Mouse (Mus musculus): ENCODE data around the gene Ptprs. TPM values are rescaled to one million over a fixed set of nuclear protein-coding genes. Genes with fewer than 3 reads are reported as not detected.

The Ptprs gene
- polyA plus RNA-seq, 1 experiment from 2014 or later, result 174 TPM

DNA sequence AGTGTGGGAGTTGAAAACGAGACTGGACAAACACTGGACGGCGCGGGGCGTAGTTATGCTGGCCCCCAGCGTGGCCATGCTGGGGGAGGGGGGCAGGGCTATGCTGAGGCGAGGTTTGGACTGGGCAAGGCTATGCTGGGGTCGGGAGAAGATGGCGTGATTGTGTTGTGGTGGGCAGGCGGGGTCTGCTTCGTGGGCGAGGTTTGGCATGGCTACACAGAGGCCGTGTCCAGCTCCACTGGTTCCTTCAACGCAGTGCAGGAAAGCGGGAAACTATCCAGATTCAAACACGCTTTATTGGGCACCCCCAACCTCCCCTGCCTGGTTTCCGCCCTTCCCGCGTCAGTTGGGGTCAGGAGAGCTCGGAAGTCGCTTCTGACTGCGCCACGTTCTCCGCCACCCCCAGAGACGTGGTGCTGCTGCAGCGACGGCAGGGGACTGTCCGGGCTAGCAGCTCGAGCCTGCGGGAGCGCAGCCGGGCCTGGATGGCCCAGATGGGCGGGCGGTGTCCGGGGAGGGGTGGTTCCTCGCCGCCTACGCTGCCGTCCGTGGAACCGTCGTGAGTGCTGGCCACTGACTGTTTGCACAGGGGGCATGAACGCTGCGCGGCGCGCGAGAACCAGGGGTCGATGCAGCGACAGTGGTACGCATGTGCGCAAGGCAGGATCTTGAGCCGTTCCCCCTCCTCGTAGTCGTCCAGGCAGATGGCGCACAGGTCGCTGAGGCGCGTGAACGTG lies 34.9 kb upstream of the Ptprs start:
- DNase-seq (ENCODE audit: low spot score) (peak; percentile 35), ATAC-seq (ENCODE audit: insufficient read depth, low FRiP score, low TSS enrichment) (no peak)
- 7% methylated on average over 60 of the region's 60 CpGs for WGBS
- Histone ChIP-seq H3K4me3 (ENCODE audit: low read depth, low read length) (peak overlapping the region; percentile 20), H3K4me2 (ENCODE audit: low read depth) (peak overlapping the region; percentile 14; the same call in 1 of the 2 replicates), H3K27ac (ENCODE audit: low read depth, low read length) (no peak overlapping the region), H3K4me1 (ENCODE audit: control insufficient read depth, insufficient read depth, low read length) (peaks cover 19% of the 10 kb centered on the region; the same call in 1 of the 2 replicates), H3K9me3 (ENCODE audit: control insufficient read depth, low read length) (no peaks in the 10 kb centered on the region), H3K36me3 (ENCODE audit: control insufficient read depth, insufficient read depth, low read length) (no peaks in the 10 kb centered on the region), H3K9ac (ENCODE audit: low read length) (peak overlapping the region; percentile 32), H3K27me3 (ENCODE audit: control insufficient read depth, insufficient read depth, low read length) (peaks cover 36% of the 10 kb centered on the region)

- DNase-seq (ENCODE audit: low spot score), result no peak
- Histone ChIP-seq H3K36me3 (ENCODE audit: control insufficient read depth, insufficient read depth, low read length) (no peaks in the 10 kb centered on the region), H3K27me3 (ENCODE audit: control insufficient read depth, insufficient read depth, low read length) (peaks cover 36% of the 10 kb centered on the region), H3K4me2 (ENCODE audit: low read depth) (no peak overlapping the region), H3K4me1 (ENCODE audit: control insufficient read depth, insufficient read depth, low read length) (peaks cover 16% of the 10 kb centered on the region; the same call in 1 of the 2 replicates), H3K27ac (ENCODE audit: low read depth, low read length) (no peak overlapping the region), H3K4me3 (ENCODE audit: low read depth, low read length) (0 out of 2 replicates have a peak overlapping the region, but pooled peaks have one; percentile 20), H3K9ac (ENCODE audit: low read length) (no peak overlapping the region), H3K9me3 (ENCODE audit: control insufficient read depth, low read length) (no peaks in the 10 kb centered on the region)
- no peak for ATAC-seq (ENCODE audit: insufficient read depth, low FRiP score, low TSS enrichment)
- WGBS, result 28% methylated on average over 27 of the region's 27 CpGs
Observed at GRCm38 (mm10) chr17:56510473-56510969, 34.2 kb upstream of the Ptprs start.

- H3K36me3 ChIP-seq (ENCODE audit: control insufficient read depth, insufficient read depth, low read length), result no peaks in the 10 kb centered on the region
- H3K4me1 ChIP-seq (ENCODE audit: control insufficient read depth, insufficient read depth, low read length), result peaks cover 12% of the 10 kb centered on the region; the same call in 1 of the 2 replicates
- peaks cover 36% of the 10 kb centered on the region for H3K27me3 ChIP-seq (ENCODE audit: control insufficient read depth, insufficient read depth, low read length)
- no peaks in the 10 kb centered on the region for H3K9me3 ChIP-seq (ENCODE audit: control insufficient read depth, low read length)
- no peak overlapping the region for H3K4me3 ChIP-seq (ENCODE audit: low read depth, low read length)
- WGBS, result 8% methylated on average over 30 of the region's 37 CpGs
- DNase-seq (ENCODE audit: low spot score), result peak; percentile 67
- H3K4me2 ChIP-seq (ENCODE audit: low read depth), result no peak overlapping the region
- peak; percentile 10; the same call in 1 of the 2 replicates for ATAC-seq (ENCODE audit: insufficient read depth, low FRiP score, low TSS enrichment)
- H3K9ac ChIP-seq (ENCODE audit: low read length), result no peak overlapping the region
- no peak overlapping the region for H3K27ac ChIP-seq (ENCODE audit: low read depth, low read length)
Observed at GRCm38 (mm10) chr17:56509707-56510472, 33.6 kb upstream of the Ptprs start.

- Histone ChIP-seq H3K4me2 (ENCODE audit: low read depth) (no peak overlapping the region), H3K4me1 (ENCODE audit: control insufficient read depth, insufficient read depth, low read length) (peaks cover 11% of the 10 kb centered on the region; the same call in 1 of the 2 replicates), H3K27ac (ENCODE audit: low read depth, low read length) (no peak overlapping the region), H3K9me3 (ENCODE audit: control insufficient read depth, low read length) (no peaks in the 10 kb centered on the region), H3K9ac (ENCODE audit: low read length) (no peak overlapping the region), H3K4me3 (ENCODE audit: low read depth, low read length) (no peak overlapping the region), H3K36me3 (ENCODE audit: control insufficient read depth, insufficient read depth, low read length) (no peaks in the 10 kb centered on the region), H3K27me3 (ENCODE audit: control insufficient read depth, insufficient read depth, low read length) (peaks cover 36% of the 10 kb centered on the region)
- WGBS, result 32% methylated on average over 10 of the region's 10 CpGs
- no peak for DNase-seq (ENCODE audit: low spot score)
- ATAC-seq (ENCODE audit: insufficient read depth, low FRiP score, low TSS enrichment), result no peak
Observed at GRCm38 (mm10) chr17:56509021-56509640, 32.8 kb upstream of the Ptprs start.

- Histone ChIP-seq H3K27me3 (ENCODE audit: control insufficient read depth, insufficient read depth, low read length) (peaks cover 26% of the 10 kb centered on the region), H3K9ac (ENCODE audit: low read length) (peak overlapping the region; percentile 86), H3K9me3 (ENCODE audit: control insufficient read depth, low read length) (no peaks in the 10 kb centered on the region), H3K36me3 (ENCODE audit: control insufficient read depth, insufficient read depth, low read length) (no peaks in the 10 kb centered on the region), H3K27ac (ENCODE audit: low read depth, low read length) (peak overlapping the region; percentile 67), H3K4me1 (ENCODE audit: control insufficient read depth, insufficient read depth, low read length) (peaks cover 11% of the 10 kb centered on the region; the same call in 1 of the 2 replicates), H3K4me3 (ENCODE audit: low read depth, low read length) (peak overlapping the region; percentile 52), H3K4me2 (ENCODE audit: low read depth) (peak overlapping the region; percentile 98)
- under 1% methylated on average over 42 of the region's 42 CpGs for WGBS
- ATAC-seq (ENCODE audit: insufficient read depth, low FRiP score, low TSS enrichment) (peak; percentile 94), DNase-seq (ENCODE audit: low spot score) (peak; percentile 94)
Observed at GRCm38 (mm10) chr17:56507161-56508068, 31.1 kb upstream of the Ptprs start.

DNA sequence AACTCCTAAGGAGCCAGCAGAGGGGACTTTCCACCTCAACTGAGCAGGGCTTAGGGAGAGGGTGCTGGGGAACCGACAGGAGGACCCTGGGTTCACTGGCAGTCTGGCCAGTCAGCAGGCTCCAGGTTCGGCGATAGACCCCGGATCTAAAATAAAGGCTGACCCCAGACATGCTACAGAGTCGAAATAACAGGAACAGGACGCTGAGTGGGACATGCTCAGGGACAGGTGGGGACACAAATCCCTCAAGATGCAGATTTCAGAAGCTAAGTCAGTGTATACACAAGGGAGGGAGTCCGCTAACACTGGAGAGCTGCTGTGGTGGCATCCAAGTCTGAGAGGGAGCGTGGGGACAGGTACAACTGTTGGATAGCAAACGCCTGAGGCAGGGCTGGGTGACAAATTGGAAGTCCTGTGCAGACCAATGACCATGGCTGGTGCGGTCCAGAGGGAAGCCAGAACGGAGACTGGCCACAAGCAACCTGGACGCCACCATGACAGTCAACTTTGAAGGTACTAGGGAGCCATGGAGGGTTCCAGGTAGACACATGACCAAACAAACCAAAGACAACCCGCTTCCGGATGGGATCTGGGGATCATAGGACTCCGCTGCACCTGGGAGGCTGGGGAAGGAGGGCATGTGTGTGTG lies 30.3 kb upstream of the Ptprs start:
- H3K36me3 ChIP-seq (ENCODE audit: control insufficient read depth, insufficient read depth, low read length), result no peaks in the 10 kb centered on the region
- no peak for ATAC-seq (ENCODE audit: insufficient read depth, low FRiP score, low TSS enrichment)
- peaks cover 11% of the 10 kb centered on the region; the same call in 1 of the 2 replicates for H3K4me1 ChIP-seq (ENCODE audit: control insufficient read depth, insufficient read depth, low read length)
- no peak for DNase-seq (ENCODE audit: low spot score)
- 61% methylated on average over 15 of the region's 15 CpGs for WGBS
- peak overlapping the region; percentile 86 for H3K9ac ChIP-seq (ENCODE audit: low read length)
- H3K27me3 ChIP-seq (ENCODE audit: control insufficient read depth, insufficient read depth, low read length), result peaks cover 17% of the 10 kb centered on the region
- peak overlapping the region; percentile 52 for H3K4me3 ChIP-seq (ENCODE audit: low read depth, low read length)
- H3K27ac ChIP-seq (ENCODE audit: low read depth, low read length), result no peak overlapping the region
- H3K4me2 ChIP-seq (ENCODE audit: low read depth), result peak overlapping the region; percentile 98
- no peaks in the 10 kb centered on the region for H3K9me3 ChIP-seq (ENCODE audit: control insufficient read depth, low read length)

DNA sequence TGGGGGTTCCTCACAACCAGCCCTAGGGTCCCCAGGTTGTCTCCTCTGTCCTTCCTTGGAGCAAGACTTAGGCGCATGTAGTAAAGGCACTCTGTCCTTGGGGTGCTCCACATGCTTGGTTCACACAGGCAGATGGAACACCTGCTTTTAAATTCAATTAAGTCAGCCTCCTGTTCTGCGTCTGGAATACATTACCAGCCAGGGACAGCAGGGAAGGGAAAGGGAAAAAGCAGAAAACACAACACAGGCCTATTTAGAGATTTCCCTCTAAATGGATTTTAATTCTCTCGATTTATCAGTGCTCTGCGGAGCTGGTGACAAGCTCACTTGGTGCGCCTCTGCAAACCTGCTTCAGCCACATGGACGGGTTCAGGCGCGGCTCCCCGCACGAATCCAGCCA lies 29.1 kb upstream of the Ptprs start:
- ATAC-seq (ENCODE audit: insufficient read depth, low FRiP score, low TSS enrichment), result no peak

More for the DNA sequence above, 29.1 kb upstream of the Ptprs start:
- no peak overlapping the region for H3K4me3 ChIP-seq (ENCODE audit: low read depth, low read length)
- 84% methylated on average over 10 of the region's 10 CpGs for WGBS
- H3K27ac ChIP-seq (ENCODE audit: low read depth, low read length), result no peak overlapping the region
- DNase-seq (ENCODE audit: low spot score), result no peak
- no peak overlapping the region for H3K4me2 ChIP-seq (ENCODE audit: low read depth)
- peaks cover 5% of the 10 kb centered on the region for H3K27me3 ChIP-seq (ENCODE audit: control insufficient read depth, insufficient read depth, low read length)
- H3K36me3 ChIP-seq (ENCODE audit: control insufficient read depth, insufficient read depth, low read length), result no peaks in the 10 kb centered on the region
- H3K9me3 ChIP-seq (ENCODE audit: control insufficient read depth, low read length), result no peaks in the 10 kb centered on the region
- peaks cover 11% of the 10 kb centered on the region; the same call in 1 of the 2 replicates for H3K4me1 ChIP-seq (ENCODE audit: control insufficient read depth, insufficient read depth, low read length)
- no peak overlapping the region for H3K9ac ChIP-seq (ENCODE audit: low read length)

All from neural tube, embryonic 11.5 days (tissue).